Mouse (Mus musculus): Measurements from ENCODE around the gene Abi3bp.

Abi3bp gene

DNA sequence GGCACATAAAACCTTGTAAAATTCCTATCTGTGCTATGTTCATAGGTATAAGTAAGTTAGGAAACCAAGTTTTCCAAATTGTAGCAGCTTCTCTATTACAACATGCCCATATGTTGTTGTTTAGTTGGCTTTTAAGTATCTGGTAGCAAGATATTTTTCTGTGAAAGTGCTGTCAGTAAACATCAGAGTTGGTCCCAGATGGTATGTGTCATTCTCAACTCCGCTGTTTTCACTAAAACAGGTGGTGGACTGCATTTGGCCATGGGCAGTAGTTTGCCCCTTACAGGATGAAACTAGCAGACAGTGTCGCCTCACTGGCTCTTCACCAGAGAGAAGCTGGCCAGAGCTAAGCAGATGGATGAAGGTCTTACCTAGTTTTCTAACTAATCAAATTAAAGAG is 26.3 kb downstream of the Abi3bp start:
- no peak for DNase-seq (ENCODE audit: inconsistent ontology term)

DNA sequence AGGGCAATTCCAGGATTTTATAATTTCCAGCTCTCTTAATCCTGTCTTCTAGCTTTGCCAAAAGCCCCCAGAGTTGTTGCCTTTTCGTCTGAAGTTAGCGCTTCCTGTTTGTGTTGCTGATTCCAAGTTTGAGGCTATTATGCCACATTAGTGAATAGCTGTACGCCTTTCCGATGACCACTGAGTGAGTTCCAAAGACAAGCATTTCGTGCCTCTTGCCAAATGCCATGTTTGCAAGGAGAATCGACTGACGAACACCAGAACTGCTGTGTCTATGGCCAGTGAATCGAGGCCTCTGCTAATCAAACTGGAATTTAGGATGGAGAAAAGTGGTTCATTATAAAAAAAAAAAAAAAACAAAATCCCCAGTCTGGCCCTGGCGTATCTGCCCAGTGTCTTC is 40.3 kb downstream of the Abi3bp start:
- DNase-seq (ENCODE audit: inconsistent ontology term): peak; percentile 89

DNA sequence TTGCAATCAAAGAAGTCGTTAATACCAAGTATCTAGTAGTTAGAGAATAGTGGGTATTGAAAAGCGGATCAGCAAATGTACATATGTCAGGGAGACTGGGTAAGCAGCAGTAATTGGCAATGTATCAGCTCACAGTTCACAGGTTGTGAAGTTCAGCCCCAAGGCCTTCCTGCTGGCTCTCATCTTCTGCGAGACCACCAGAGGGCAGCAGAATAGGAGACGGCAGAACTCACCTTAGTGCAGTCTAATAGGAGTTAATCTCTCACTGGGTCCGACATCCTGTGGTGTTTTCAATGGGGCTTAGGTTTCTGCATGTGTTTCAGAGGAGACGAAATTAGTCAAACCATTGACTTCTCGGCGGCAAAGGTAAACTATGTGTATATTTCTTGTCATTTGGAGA is 46.7 kb downstream of the Abi3bp start:
- DNase-seq (ENCODE audit: inconsistent ontology term): no peak

DNA sequence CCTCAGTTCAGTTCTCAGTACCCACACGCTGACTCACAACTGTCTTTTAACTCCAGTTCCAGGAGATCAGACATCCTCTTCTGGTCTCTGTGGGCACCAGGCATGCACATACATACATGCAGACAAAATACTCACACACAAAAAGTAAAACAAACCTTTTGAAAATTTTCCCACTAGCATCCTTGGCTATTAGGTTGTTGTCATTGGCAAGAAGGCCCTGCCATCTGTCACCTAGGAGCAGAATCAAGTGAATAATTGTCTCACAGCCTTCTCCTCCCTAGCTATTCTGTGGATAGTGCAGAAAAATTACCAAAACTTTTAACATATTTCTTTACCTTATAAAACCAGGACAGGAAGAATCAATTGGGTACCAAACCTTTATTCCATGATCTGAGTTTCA is 48.8 kb downstream of the Abi3bp start:
- no peak for DNase-seq (ENCODE audit: inconsistent ontology term)

DNA sequence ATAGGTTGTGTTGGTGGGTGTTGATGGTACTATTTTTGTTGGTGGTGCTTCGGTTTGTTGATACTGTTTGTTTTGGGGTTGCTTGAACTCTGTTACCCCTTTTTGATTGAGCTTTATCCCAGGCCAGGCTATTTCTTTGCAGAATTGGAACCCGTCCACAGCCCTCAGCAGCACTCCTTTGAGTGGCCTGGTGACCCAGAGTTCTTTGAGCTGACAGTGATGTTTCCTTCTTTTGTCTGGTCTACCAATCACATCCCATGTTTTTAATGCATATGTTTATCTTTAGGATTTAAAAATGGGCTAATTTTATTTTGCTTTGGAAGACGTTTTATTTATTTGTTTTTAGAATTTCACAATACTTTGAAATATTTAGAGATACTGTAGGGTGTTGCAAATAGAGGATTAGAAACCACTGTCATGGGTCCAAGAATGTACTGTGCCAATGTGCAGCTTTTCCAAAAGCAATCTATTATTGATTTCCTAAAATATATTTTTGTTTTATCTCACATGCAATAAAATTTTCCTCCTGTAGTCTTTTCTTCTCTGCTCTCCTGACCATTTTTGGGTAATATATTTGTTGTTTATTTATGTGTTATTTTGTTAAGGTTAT is 50.5 kb downstream of the Abi3bp start:
- no peak for DNase-seq (ENCODE audit: inconsistent ontology term)

DNA sequence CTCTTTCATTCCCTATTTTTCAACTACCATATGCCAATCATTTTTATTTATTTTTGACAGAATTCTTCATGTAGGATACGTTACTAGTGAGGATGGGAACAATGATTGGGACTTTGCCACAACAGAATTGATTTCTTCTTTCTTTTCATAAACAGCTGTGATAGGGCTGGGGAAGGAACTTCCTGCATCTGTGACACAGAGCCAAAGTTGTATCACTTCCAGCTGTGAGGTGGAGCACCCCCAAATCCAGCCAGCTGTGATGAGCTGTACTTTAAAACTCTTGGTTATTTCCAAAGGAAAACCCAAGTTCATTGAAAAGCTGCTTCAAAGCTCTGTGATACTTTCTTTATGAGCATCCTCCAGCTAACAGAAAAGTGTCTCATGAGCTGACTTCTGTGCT is 101.9 kb downstream of the Abi3bp start:
- no peak for DNase-seq (ENCODE audit: inconsistent ontology term)

DNA sequence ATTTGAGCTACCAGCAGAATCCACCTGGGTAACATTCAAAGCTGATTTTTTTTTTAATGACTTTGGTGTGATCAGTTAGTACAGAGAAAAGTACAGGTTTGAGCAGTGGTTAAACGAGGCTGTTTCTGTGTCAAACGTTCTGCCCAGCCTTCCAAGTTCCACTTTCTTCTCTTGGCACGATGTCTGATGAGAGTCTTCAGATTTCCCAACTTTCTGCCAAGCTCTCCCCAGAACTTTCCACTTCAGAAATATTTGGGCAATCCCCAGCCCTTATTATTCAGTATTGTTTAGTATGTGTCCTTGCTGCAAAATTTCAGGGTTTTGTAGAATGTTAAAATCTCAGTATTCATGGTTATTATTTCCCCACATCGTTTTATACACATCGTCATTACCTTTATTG is 115.9 kb downstream of the Abi3bp start:
- peak; percentile 36 for DNase-seq (ENCODE audit: inconsistent ontology term)

DNA sequence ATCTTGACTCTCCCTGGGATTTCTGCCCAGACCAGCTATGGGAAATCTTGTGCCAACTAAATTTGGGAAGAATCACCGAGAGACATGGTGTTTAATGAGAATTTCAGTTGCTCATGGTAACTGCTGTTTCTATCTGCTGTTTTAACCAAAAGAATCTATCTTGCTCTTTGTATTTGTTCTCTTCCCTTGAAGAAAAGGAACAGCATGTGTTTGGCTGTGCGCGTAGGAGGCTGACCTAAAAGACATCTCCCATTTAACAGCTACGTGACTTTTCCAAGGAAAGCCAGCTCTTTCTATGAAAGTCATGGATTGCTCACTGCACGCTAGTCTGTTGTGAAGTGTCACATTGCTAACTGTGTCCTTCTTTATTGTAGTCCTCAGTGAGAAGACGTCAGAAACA is 117.2 kb downstream of the Abi3bp start:
- no peak for DNase-seq (ENCODE audit: inconsistent ontology term)

DNA sequence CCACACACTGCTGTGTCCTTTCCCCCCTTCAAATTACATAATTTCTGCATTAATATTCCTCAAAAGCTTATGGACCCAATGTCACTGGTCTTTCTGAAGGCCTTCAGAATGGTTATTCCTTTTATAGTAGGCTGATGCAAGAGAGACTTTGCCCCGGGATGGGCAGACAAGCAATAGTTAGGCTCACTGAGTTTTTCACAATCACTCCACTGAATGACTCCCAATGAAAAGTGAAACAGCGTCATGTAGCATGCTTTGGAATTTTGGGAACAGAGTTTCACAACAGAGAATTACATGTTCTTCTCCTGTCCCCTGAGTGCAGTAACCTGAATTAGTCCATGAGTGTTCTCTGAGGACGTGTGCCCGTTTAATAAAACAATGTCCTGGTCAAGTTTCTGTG is 120.7 kb downstream of the Abi3bp start:
- no peak for DNase-seq (ENCODE audit: inconsistent ontology term)

DNA sequence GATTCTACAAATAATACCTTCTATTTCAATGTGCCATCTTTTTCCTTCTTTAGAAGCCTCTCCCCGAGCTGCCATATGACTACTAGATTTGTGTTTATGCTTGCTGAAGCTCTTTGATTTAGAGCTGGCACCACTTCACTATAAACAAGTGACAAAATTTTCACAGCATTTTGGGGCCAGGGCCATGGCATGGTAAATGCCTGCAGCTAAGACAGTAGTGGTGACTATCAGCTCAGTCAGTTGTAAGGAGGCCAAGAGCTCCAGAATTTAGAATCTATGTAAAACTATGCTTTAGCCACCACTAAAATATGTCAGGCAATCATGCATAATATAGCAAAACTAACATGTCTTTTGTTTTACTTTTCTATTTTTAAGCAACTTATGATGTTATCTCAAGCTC is 124.7 kb downstream of the Abi3bp start:
- DNase-seq (ENCODE audit: inconsistent ontology term): no peak

DNA sequence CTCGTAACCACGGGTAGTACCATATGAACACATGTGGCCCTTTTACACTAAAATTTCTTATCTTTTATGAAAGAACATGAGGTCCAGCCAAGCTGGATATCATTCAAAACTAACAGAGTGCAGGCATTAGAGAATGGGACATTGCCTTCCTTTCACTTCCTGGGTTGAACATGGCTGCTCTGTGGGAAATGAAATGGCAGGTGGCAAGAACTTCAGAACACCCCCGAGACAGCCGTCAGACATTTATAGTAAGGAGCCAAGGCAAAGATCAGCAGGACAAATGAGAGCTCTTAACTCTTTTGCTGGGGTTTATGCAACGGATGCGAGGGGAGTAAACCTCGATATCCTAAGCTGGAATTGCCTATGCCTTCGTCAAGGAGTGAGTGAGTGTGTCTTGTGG is 132.9 kb downstream of the Abi3bp start:
- DNase-seq (ENCODE audit: inconsistent ontology term): no peak

DNA sequence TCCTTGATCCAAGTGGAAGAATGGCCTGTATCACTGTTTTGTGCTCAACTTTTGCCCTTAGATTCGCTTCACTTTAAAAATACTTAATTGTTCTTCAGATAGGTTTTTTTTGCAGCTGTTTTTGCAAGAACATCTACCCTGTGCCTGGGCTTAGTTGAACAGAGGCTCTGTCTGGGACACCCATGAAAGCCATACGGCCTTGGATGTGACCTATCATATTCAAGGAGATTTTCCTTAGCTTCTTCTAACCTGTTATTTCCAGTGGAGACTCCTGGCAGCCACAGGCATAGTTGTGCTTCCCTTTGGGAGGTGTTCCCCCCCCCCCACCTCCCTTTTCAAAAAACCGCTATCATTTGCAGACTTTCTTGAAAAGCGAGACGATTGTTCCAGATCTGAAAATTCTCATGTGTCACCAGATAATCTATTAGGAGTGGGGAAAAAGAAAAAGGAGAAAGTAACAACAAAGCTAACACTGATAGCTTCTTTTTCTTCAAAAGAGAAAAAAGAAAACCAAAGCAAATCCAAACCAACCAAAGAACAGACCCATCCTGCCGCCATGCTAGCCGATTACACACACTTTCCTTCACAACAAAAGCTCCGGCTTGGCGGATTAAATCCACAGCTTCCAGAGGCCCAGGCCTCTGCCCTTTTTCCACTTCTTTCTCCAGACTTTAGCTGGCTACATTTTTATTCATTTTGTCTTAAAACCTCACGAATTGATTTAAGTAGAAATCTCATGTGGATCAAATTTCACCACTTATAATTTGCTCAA is 133.6 kb downstream of the Abi3bp start:
- DNase-seq (ENCODE audit: inconsistent ontology term): no peak

DNA sequence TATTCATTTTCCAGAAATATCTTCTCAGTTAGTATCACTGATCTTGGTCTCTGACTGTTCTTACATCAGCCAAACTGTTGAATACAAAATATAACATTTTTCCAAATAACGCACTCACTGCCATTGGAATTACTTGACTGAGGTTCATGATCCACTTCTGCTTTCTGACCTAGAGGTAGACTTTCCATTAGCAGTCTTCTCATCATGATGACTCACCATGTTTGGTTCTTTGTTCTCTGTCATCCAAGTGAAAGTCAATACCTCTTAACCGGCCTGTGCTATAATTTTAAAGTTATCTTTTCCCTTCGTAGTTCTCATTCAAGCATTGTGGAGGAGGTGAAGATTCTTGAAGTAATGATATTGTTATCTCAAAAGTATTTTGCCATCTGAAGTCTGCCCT is 160.9 kb downstream of the Abi3bp start:
- no peak for DNase-seq (ENCODE audit: inconsistent ontology term)

DNA sequence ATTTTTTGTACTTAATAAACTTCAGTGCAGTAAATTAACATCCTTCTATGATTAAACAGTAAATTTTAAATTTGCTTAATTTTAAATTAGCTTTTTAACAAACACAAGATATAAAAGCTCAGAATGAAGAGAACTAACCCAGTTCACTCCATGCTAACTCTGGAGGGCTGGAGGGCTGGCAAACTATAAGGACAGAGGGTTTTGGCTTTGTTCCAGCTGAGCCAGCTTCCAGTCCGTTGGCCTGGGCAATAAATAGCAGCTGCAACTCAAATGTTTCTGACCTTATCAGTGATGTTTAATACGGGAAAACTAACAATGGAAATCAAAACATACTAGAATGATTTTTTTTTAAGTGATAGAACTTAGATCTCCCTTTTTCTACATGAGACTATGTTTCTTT is 167.6 kb downstream of the Abi3bp start:
- DNase-seq (ENCODE audit: inconsistent ontology term): peak; percentile 15

DNA sequence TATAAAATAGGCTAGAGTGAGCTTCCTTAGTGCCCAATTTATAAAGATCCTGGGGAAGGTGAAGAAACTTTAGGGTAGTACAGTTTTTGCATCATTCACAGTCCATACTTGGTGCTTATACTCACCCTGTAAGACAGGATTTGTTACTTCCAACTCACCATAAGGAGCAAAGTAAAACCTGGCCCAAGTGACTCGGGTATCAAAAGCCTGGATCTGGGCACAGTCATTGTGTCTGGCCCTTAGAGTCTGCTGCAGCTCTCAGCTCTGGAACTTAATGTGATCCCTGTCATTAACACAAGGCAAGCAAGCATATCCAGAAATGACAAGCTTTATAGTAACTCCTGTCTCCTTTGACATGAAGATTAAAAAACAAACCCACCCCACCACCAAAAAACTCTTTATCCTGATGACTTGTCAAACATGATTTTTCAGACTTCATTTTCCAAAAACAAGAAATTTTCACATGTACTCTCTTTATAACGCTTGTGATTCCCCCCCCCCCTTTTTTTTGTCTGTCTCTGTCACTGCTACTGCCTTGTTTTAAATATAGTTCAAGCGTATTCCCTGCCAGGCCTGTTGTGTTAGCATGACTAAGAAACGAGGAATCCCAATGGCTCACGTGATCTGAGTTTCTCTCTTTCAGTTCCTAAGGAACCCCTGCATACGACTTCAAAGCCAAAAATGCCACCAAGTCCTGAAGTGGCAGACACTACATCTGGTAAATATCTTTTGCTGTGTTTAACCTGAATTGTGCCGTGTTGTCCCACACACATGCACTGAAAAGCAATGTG is 168.9 kb downstream of the Abi3bp start:
- DNase-seq (ENCODE audit: inconsistent ontology term): peak; percentile 25

DNA sequence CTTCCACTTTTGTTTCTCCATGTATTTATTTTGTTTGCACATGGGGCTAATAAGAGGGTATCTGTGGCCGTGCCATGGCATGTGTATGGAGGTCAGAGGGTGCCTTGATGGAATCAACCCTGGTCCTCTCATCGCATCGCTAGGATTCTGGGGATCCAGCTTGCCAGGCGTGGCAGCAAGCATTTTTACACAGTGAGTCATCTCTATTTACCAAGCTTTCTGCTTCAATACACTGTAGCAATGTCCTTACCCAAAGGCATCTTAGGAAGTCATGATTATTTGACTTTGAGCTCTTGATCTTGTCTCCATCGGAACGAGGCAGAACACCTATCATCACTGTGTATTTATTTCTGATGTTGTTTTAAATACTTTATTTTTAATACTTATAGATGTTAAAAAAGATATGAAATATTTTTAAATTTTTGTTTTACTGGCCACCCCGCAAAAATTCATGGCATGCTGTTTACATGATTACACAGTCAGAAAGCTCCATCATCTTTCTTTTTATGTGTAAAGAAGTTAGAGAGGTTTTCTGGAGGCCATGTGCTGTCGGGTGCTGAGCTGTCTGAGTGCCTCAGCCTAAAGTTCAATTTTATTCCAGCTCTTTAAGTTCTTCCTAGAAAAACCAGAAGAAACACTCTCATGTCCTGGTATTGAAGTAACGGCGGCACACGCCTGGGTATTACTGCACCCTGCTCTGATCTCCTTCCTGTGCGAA is 177.7 kb downstream of the Abi3bp start:
- peak; percentile 80 for DNase-seq (ENCODE audit: inconsistent ontology term)

DNA sequence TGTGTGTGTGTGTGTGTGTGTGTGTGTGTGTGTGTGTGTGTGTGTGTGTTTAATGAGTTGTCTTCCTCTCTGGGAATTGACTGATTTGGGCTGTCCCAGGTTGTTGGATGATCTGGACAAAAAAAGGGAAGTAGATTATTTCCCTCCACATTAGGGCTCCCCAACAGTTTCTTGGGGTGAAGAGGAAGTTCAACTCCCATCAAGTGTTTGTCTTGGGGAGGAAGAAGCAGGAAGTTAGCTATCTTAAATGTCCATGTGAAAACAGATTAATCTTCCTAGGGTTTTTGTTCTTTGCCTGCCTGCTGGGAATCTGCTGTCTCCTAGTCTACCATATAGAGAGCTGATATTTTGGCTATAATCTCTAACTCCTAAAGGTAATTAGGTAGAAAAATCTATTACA is 181.2 kb downstream of the Abi3bp start:
- DNase-seq (ENCODE audit: inconsistent ontology term): no peak

DNA sequence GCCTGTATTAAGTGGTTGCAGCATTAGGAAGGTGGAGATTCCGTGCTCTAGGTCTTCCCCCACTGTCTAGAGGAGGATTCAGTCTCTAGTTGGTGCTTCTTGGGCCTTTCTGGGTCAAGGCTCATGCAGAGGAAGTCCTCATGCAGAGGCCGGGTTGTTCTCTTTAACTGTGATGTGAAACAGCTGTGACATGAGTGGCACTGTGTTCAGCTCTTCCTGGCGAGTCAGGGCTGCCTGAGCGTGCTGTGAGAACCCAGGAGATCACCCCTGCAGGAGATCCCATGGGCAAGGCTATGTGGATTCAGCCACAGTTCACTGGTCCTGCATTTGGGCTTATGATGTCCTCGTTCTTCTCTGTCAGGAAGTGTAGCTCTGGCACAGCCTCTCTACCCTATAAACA is 191.8 kb downstream of the Abi3bp start:
- no peak for DNase-seq (ENCODE audit: inconsistent ontology term)

DNA sequence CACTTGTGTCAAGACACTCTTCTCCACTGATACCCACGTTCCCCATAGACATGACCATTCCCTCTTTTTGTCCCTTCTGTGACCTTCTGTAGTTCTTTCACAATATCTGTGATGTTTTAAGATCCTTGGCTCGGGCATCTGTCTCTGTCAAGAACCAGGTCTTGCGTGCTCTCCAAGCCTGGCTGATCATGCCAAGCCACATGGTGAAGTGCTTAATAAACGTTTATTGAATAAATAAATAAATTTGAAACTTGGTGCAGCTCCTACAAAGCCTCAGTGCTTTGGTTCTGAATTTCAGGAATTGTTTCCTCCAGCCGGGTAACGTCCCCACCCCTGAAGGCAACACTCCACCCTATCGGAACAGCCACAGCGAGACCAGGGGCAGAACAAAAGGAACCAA is 193.3 kb downstream of the Abi3bp start:
- DNase-seq (ENCODE audit: inconsistent ontology term): no peak

DNA sequence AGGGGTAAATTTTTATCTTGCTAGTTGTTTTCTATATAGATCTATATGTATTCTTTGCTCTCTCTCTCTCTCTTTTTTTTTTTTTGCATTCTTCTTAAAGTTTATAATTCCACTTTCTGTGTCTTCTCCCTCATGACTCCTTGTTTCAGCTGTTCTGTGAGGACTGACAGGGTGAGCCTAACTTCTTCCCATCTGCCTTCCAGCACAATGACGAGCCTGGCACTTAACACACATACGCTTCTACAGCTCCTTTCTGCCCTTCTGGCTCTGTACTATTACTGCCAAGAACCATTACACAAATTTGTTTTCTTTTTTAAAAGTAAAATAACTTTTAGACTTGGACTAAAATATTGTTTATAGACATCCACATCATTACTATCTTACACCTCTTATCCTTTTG is 195.7 kb downstream of the Abi3bp start:
- no peak for DNase-seq (ENCODE audit: inconsistent ontology term)

DNA sequence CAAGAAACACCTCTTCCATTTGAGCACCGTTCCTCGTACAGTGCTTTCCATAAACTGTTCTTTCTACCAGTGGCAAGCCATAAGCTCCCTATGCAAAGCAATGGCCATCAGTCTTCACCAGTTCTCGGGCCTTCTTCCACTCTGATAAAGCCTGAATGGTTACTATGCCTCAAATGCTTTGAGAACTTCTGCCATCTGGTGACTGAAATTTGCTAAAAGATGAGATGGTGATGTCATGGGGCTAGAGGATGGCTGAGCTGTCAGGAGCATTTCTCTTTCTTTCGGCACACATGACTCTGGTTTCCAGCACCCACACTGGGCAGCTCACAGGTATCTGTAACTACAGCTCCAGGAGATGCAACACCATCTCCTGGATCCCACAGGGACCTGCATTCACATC is 199.5 kb downstream of the Abi3bp start:
- DNase-seq (ENCODE audit: inconsistent ontology term): peak; percentile 62

DNA sequence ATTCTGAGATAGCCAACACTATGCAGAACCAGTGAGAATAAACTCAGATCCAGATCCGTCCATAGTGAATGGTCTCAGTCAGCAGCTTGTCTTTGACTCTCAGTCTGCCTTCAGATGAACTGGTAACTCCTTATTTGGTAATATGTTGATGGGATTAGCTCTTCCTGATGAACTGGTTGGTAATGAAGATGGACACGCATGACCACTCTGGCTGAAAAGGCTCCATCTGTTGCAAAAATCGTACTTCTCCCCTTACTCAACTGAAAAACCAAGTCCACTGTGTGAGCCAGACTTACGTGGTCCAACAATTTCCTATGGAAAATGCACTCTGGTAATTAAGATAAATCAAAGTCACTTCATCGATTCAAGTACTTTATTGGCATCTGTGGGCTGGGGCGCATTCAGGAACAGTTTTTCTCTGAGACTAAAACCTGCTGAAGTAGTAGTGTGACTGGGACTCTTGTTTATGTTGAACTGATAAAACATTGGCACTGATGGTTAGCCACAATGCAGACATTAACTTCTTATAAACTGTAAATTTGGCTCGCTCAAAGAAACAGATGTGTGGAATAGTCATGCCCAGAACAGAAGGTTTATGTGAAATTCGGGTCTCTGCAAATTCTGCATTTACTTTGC is 203.4 kb downstream of the Abi3bp start:
- no peak for DNase-seq (ENCODE audit: inconsistent ontology term)
